Mouse (Mus musculus) gonadal fat pad, adult 2 months (tissue): Measurements from ENCODE around the gene Chpf2. TPM values are rescaled to one million over a fixed set of nuclear protein-coding genes. Genes with fewer than 3 reads are reported as not detected.

ENCODE experiments used
- DNase-seq: peaks from one replicate; pipeline ENCODE4 v3.0.0-alpha.2; 2012; ENCODE audit warnings: low read depth
- polyA plus RNA-seq: library from polyadenylated mRNA; depleted of rRNA; stranded (reverse); fragments of >200 nt; gene quantifications from 2 replicates; pipeline ENCODE4 v1.2.3, GENCODE M21; 2012

Chpf2 gene
- polyA plus RNA-seq, 1 experiment: 62.9 TPM

GRCm38 (mm10) chr5:24604656-24605100 is 18.1 kb downstream of the Chpf2 start:
- DNase-seq: no peak

GRCm38 (mm10) chr5:24605321-24605979 is 18.9 kb downstream of the Chpf2 start:
- DNase-seq: no peak

GRCm38 (mm10) chr5:24605980-24606665 is 19.6 kb downstream of the Chpf2 start:
- DNase-seq: no peak

GRCm38 (mm10) chr5:24609388-24609787 is 22.8 kb downstream of the Chpf2 start:
- DNase-seq: no peak

DNA sequence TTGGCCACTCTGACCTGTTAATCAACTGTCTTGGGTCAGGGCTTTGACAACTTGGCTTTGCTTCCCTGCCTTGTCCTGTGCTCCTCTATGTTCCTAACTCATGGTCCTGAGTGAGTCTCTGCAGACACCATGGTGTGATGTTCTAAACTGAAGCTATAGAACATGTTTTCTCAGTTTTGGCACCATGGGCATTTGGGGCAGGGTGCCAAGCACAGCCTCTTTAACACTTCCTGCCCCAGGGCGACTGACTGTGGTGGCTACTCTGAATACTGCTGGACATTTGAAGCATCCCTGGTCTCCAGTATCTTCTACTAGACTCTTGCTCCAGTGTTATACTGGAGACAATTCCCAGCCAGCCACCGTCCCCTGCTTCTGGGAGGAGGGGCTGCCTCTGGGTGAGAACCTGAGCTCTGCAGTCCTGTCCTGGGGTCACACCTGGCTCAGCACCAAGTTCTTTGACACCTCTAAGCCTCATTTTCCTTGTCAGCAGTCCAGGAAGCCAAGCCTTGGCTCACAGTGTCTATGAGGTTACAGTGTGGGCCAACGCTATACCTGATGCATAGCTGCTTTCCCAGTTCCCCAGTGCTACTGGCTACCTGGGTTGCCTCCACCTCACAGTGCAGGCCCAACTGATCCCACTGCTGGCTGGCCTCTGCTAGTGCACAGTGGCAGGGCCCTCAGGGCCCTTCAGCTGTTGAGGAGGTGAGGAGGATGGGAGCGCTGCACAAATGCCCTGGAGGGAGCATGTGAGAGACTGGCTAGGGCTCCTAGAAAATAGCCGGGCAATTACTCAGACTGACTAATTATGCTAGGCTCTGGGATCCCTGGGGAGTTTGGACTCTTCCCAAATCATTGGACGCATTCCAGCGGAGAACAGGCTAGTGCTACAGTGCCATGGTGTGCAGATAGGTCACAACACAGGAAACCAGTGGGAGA is 25.1 kb downstream of the Chpf2 start:
- DNase-seq: no peak

DNA sequence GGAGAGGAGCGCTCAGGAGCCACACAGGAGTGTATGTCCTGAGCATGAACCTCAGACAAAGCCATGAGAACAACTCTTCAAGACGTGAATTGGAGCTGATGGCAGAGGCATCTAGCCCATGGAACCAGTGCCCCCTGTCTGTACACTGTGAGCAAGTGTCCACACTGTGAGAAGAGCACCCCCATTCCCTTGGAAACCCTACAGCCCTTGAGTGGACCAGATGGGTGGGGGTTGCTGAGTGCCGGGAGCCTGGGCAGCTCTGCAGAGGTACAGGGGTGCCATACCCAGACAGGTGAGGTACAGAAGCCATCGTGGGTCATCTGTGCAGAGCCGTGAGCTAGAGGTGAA is 25.7 kb downstream of the Chpf2 start:
- DNase-seq: no peak

DNA sequence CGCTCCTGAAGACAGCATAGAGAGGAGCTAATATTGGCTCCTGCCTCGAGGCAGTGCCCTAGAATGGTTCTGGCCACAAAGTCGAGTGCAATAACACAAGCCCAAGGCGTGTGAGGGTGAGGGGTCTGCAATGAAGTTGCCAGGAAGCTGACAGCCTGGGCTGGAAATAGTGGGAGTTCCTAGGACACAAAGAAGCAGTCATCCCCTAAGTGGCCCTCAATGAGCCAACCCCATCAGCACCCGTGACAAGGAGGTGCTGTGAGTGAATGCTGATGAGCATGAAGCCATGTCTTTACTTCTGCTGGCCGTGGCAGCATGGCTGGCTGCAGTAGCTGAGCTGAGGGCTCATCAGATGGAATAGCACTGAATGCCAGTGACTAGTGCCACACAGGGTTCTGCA is 28.6 kb downstream of the Chpf2 start:
- no peak for DNase-seq

GRCm38 (mm10) chr5:24618921-24619320 is 32.4 kb downstream of the Chpf2 start:
- no peak for DNase-seq

DNA sequence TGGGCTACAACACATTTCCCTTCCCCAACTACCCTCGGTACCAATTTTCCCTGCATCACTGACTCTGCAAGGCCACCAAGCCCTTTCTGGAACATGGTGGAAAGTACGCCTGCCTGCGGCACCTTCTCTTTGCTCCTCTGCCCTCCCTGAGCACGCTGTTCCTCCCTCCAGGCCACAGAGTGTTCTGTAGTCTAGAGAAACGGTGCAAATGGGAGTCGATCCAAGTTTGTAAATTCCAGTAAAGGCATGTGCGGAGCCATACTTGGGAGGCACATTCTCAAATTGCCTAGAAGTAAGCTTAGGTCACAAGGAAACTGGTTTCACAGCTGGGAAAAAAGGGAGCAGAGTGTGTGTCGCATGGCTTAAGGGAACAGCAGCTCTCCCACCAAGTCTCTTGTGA is 33.6 kb downstream of the Chpf2 start:
- no peak for DNase-seq

GRCm38 (mm10) chr5:24620626-24621025 is 34.1 kb downstream of the Chpf2 start:
- DNase-seq: no peak

DNA sequence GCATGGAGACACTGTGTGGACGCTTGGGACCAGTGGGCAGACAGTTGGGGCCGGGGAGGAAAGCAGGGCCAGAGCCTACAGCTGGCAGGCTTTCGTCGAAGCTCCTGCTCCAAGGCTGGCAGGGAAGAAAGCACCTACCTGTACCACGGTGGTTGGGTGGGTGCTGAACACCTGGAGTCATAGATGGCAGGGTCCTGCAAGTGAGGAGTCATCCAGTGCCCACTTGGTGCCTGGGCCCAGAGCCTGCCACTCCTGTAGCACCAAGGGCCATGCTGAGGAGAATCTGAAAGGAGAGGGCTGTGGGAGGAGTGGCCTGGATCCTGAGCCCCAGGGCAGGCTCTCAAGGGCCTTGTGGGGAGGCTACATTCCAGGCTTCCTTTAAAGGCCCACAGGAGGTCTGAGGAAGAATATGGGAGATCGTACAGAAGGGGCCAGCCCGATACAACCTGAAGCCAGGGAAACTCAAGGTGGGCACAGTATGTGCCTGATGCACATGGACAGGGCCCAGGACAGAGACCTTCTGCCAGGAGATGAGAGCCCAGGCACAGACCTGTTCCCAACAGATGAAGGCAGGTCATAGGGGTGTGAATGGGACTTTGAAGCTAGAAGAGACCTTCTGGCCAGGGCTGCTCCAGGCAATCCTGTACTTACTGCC is 36.0 kb downstream of the Chpf2 start:
- no peak for DNase-seq

DNA sequence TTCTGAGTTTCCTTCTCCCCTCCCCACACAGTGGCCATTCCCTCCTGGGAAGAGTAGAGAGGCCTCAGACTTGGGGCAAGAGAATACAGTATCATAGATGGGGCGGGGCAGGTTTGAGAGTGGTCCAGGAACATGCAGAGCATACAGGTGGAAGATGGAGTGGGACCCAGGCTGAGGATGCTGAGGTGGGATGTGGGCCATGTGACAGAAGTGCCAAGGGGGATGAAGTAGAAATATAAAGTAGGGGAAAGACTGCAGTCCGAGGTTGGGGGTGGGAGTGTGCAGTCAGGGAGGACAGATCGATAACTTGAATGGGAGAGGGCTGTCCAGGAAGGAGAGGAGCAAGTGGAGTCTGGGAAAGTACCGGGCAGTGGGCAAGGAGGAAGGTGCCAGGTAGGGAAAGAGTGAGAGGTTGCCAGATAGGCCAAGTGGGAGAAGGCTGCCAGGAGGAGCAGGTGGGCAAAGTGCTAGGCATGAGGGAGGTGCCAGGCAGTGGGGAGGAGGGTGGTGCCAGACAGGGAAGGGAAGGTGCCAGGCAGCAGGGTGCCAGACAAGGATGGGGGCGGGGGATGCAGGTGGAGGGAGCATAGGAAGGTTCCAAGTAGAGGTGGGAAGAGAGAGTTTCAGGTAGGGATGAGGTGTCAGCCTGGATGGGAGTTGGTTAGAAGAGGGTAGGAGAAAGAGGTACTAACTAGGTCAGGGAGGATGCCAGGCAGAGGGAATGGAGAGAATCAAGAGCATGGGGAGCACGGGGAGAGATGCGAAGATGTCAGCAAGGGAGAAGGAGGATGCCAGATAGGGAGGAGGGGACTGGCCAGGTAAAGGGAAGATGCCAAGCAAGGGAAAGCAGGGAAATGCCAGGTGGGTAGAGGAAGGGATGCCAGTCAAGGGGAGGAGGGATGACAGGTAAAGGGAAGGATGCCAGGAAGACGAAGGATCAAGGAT is 36.8 kb downstream of the Chpf2 start:
- no peak for DNase-seq

GRCm38 (mm10) chr5:24623986-24624821 is 37.7 kb downstream of the Chpf2 start, which contains the start of gene Smarcd3:
TSS of gene Smarcd3 (minus strand) at chr5:24624411.
- DNase-seq: no peak

GRCm38 (mm10) chr5:24624822-24625120 is 38.2 kb downstream of the Chpf2 start:
- no peak for DNase-seq

DNA sequence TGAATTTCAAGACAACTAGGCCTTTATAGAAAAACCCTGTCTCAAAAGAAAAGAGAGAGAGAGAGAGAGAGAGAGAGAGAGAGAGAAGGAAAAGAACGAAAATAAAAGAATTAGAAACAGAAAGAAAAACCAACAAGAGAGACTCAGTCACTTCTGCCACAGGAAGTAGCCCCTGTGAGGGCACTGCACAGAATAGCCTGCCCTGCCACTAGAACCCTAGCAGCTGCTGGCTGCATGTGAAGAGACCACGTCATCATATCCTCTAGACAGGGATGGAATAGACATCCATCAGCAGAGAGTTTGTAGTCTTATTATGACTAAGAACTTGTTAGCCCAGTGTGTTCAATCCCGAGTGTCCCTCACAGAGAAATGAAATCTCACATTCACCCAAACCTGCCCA is 43.2 kb downstream of the Chpf2 start:
- no peak for DNase-seq

DNA sequence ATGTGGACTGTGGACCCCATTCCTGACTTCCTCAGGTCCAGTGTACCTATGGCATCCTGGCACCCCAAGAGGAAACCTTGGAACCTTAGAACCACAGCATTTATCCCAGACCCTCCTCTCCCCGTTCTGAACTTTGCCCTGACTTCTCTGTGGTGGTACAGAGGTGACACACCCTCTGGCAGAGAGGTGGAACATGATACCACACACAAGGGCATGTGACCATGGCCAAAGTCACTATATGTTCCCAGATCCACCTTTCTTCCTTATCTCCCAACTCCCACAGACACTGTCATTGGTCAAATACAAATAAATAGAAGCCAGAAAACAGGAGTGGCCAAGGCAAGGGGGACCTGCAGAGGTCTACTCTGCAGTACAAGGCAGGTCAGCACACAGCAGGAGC is 48.6 kb downstream of the Chpf2 start:
- DNase-seq: no peak

DNA sequence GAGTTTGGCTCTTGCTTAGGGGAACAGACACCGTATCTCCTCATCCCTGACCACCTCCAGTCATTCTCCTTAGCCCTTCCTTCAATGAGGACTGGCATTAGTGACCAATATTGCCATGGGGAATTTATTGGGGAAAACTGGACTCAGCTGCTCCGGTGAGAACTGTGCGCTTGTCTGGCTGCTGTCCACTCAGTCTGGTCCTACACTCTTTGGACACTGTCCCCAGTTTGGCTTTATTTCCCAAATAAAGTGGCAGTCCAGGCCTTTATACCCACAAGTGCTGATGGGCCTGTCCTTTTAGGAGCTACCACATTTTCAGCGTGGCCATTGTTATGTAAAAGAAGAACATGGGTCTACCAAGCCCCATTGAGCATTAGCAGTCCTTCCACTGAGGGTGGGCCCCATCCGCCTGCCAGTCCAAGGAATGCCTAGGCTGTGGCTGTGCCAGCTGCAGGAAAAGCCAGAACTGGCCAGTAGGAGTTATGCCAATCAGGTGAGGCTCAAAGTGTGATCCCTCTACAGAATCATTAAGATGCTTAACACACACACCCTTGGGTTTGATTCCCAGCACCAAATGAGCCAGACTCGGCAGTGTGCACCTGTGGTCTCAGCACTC is 49.1 kb downstream of the Chpf2 start:
- DNase-seq: no peak

DNA sequence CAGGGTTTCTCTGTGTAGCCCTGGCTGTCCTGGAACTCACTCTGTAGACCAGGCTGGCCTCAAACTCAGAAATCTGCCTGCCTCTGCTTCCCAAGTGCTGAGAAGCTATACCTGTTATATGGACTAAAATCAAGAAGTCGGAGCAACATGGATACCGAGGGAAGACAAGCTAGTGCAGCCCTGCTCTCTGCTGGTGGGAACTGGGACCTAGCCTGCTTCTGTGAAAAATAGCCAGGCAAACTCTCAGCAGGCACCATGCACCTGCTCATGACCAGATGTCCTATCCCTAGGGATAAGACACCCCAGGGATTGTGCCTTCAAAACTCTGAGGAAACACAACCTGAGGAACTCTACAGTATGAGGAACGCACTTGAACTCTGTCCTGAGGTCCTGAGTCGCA is 50.4 kb downstream of the Chpf2 start:
- no peak for DNase-seq

DNA sequence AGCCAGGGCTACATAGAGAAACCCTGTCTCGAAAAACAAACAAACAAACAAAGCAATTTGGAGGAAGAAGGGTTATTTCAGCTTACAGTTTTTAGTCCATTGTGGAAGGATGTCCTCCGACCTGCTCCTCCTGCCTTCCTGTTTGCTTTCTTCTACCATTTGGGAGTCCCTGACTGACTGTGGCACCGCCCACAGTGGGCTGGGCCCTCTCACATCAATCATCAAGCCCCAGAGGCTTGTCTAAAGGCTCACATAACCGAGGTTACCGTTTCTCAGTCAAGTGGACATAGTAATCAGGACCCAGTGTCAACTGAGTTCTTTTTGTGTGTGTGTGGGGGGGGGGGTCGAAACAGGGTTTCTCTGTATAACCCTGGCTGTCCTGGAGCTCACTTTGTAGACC is 51.6 kb downstream of the Chpf2 start:
- no peak for DNase-seq

- DNase-seq: no peak
Observed at GRCm38 (mm10) chr5:24639081-24639480, 52.5 kb downstream of the Chpf2 start.
